Mouse (Mus musculus): ENCODE data around the gene Slc23a4. TPM values are rescaled to one million over a fixed set of nuclear protein-coding genes. Genes with fewer than 3 reads are reported as not detected.

Slc23a4 gene
- polyA plus RNA-seq, 1 experiment: not detected

- Histone ChIP-seq H3K27ac (ENCODE audit: insufficient read depth, low read depth, low read length) (no peak overlapping the region), H3K4me3 (ENCODE audit: insufficient read depth, low read length) (no peak overlapping the region), H3K4me1 (ENCODE audit: control insufficient read depth, insufficient read depth, low read length) (no peaks in the 10 kb centered on the region)
- TF ChIP-seq POLR2A (IDR thresholded peaks at IDR 0.05; ENCODE audit: borderline replicate concordance, low read depth, low read length) (no peak), CTCF (IDR thresholded peaks at IDR 0.05; ENCODE audit: low read depth, low read length) (peak; percentile 81)
Measured at GRCm38 (mm10) chr6:34921941-34922340, 66.3 kb downstream of the Slc23a4 start.

GRCm38 (mm10) chr6:34920631-34921030, 67.6 kb downstream of the Slc23a4 start:
- Histone ChIP-seq H3K4me3 (ENCODE audit: insufficient read depth, low read length) (no peak overlapping the region), H3K4me1 (ENCODE audit: control insufficient read depth, insufficient read depth, low read length) (no peaks in the 10 kb centered on the region), H3K27ac (ENCODE audit: insufficient read depth, low read depth, low read length) (no peak overlapping the region)
- TF ChIP-seq POLR2A (IDR thresholded peaks at IDR 0.05; ENCODE audit: borderline replicate concordance, low read depth, low read length): no peak
- no peak for TF ChIP-seq CTCF (IDR thresholded peaks at IDR 0.05; ENCODE audit: low read depth, low read length)

- no peaks in the 10 kb centered on the region for H3K4me1 ChIP-seq (ENCODE audit: control insufficient read depth, insufficient read depth, low read length)
- no peak within 1 kb of the TSS for H3K27ac ChIP-seq (ENCODE audit: insufficient read depth, low read depth, low read length)
- no peak for TF ChIP-seq POLR2A (IDR thresholded peaks at IDR 0.05; ENCODE audit: borderline replicate concordance, low read depth, low read length)
- TF ChIP-seq CTCF (IDR thresholded peaks at IDR 0.05; ENCODE audit: low read depth, low read length): no peak
- no peak within 1 kb of the TSS for H3K4me3 ChIP-seq (ENCODE audit: insufficient read depth, low read length)
Measured at GRCm38 (mm10) chr6:34919956-34920355, 68.2 kb downstream of the Slc23a4 start, which contains the start of gene Stra8. TSS of gene Stra8 (plus strand) at chr6:34920163.

- H3K4me3 ChIP-seq (ENCODE audit: insufficient read depth, low read length): no peak overlapping the region
- no peak for TF ChIP-seq CTCF (IDR thresholded peaks at IDR 0.05; ENCODE audit: low read depth, low read length)
- no peak for TF ChIP-seq POLR2A (IDR thresholded peaks at IDR 0.05; ENCODE audit: borderline replicate concordance, low read depth, low read length)
- H3K4me1 ChIP-seq (ENCODE audit: control insufficient read depth, insufficient read depth, low read length): no peaks in the 10 kb centered on the region
- H3K27ac ChIP-seq (ENCODE audit: insufficient read depth, low read depth, low read length): no peak overlapping the region
Measured at GRCm38 (mm10) chr6:34919146-34919545, 69.1 kb downstream of the Slc23a4 start.

- no peak overlapping the region for H3K4me3 ChIP-seq (ENCODE audit: insufficient read depth, low read length)
- TF ChIP-seq POLR2A (IDR thresholded peaks at IDR 0.05; ENCODE audit: borderline replicate concordance, low read depth, low read length) (no peak), CTCF (IDR thresholded peaks at IDR 0.05; ENCODE audit: low read depth, low read length) (no peak)
- no peak overlapping the region for H3K27ac ChIP-seq (ENCODE audit: insufficient read depth, low read depth, low read length)
- peaks cover 7% of the 10 kb centered on the region for H3K4me1 ChIP-seq (ENCODE audit: control insufficient read depth, insufficient read depth, low read length)
Measured at GRCm38 (mm10) chr6:34914462-34914861, 73.7 kb downstream of the Slc23a4 start.

- no peak for TF ChIP-seq CTCF (IDR thresholded peaks at IDR 0.05; ENCODE audit: low read depth, low read length)
- no peak for TF ChIP-seq POLR2A (IDR thresholded peaks at IDR 0.05; ENCODE audit: borderline replicate concordance, low read depth, low read length)
- H3K4me1 ChIP-seq (ENCODE audit: control insufficient read depth, insufficient read depth, low read length): peaks cover 7% of the 10 kb centered on the region
- H3K27ac ChIP-seq (ENCODE audit: insufficient read depth, low read depth, low read length): no peak overlapping the region
- H3K4me3 ChIP-seq (ENCODE audit: insufficient read depth, low read length): no peak overlapping the region
Measured at GRCm38 (mm10) chr6:34913341-34914040, 74.7 kb downstream of the Slc23a4 start.

GRCm38 (mm10) chr6:34910371-34911219, 77.6 kb downstream of the Slc23a4 start, which contains the start of gene Wdr91:
TSS of gene Wdr91 (minus strand) at chr6:34910876.
- TF ChIP-seq POLR2A (IDR thresholded peaks at IDR 0.05; ENCODE audit: borderline replicate concordance, low read depth, low read length): peak; percentile 46; the same call in 1 of the 2 replicates
- TF ChIP-seq CTCF (IDR thresholded peaks at IDR 0.05; ENCODE audit: low read depth, low read length): no peak
- Histone ChIP-seq H3K27ac (ENCODE audit: insufficient read depth, low read depth, low read length) (peak within 1 kb of the TSS; percentile 84), H3K4me3 (ENCODE audit: insufficient read depth, low read length) (peak within 1 kb of the TSS; percentile 71), H3K4me1 (ENCODE audit: control insufficient read depth, insufficient read depth, low read length) (peaks cover 27% of the 10 kb centered on the region)

GRCm38 (mm10) chr6:34909631-34910345, 78.4 kb downstream of the Slc23a4 start:
- peaks cover 34% of the 10 kb centered on the region for H3K4me1 ChIP-seq (ENCODE audit: control insufficient read depth, insufficient read depth, low read length)
- H3K27ac ChIP-seq (ENCODE audit: insufficient read depth, low read depth, low read length): peak overlapping the region; percentile 84
- peak overlapping the region; percentile 71 for H3K4me3 ChIP-seq (ENCODE audit: insufficient read depth, low read length)
- no peak for TF ChIP-seq POLR2A (IDR thresholded peaks at IDR 0.05; ENCODE audit: borderline replicate concordance, low read depth, low read length)
- TF ChIP-seq CTCF (IDR thresholded peaks at IDR 0.05; ENCODE audit: low read depth, low read length): no peak

GRCm38 (mm10) chr6:34907696-34908260, 80.4 kb downstream of the Slc23a4 start:
- Histone ChIP-seq H3K27ac (ENCODE audit: insufficient read depth, low read depth, low read length) (peak overlapping the region; percentile 97), H3K4me3 (ENCODE audit: insufficient read depth, low read length) (peak overlapping the region; percentile 52), H3K4me1 (ENCODE audit: control insufficient read depth, insufficient read depth, low read length) (peaks cover 47% of the 10 kb centered on the region)
- TF ChIP-seq POLR2A (IDR thresholded peaks at IDR 0.05; ENCODE audit: borderline replicate concordance, low read depth, low read length): no peak
- TF ChIP-seq CTCF (IDR thresholded peaks at IDR 0.05; ENCODE audit: low read depth, low read length): no peak
